Mouse (Mus musculus) hindbrain, embryonic 12.5 days (tissue): ENCODE measurements around the gene Fzd7. TPM values are rescaled to one million over a fixed set of nuclear protein-coding genes. Genes with fewer than 3 reads are reported as not detected.

ENCODE experiments used
- ATAC-seq: fragments of 200-750 bp; cut with Nextera tagmentation; 2 replicates; pipeline ENCODE4 v1.8.0; 2017; ENCODE audit warnings: moderate TSS enrichment; ENCODE audit not compliant: low FRiP score
- H3K27ac ChIP-seq: fragments of 300-500 bp; sonication (generic); 2 replicates; pipeline ENCODE4 v1.5.1; 2016; ENCODE audit warnings: mild to moderate bottlenecking
- H3K27me3 ChIP-seq: fragments of 300-500 bp; sonication (generic); 2 replicates; pipeline ENCODE4 v1.6.1; 2016; ENCODE audit warnings: mild to moderate bottlenecking
- H3K36me3 ChIP-seq: fragments of 300-500 bp; sonication (generic); 2 replicates; pipeline ENCODE4 v1.6.1; 2016; ENCODE audit warnings: mild to moderate bottlenecking
- H3K4me1 ChIP-seq: fragments of 300-500 bp; sonication (generic); 2 replicates; pipeline ENCODE4 v1.6.1; 2016
- H3K4me2 ChIP-seq: fragments of 300-500 bp; sonication (generic); replicated peaks from 2 replicates; pipeline ENCODE4 v1.6.1; 2016; ENCODE audit warnings: mild to moderate bottlenecking
- H3K4me3 ChIP-seq: fragments of 300-500 bp; sonication (generic); 2 replicates; pipeline ENCODE4 v1.5.1; 2016; ENCODE audit warnings: mild to moderate bottlenecking
- H3K9ac ChIP-seq: fragments of 300-500 bp; sonication (generic); 2 replicates; pipeline ENCODE4 v1.6.1; 2016; ENCODE audit warnings: mild to moderate bottlenecking, moderate library complexity
- H3K9me3 ChIP-seq: fragments of 300-500 bp; sonication (generic); replicated peaks from 2 replicates; pipeline ENCODE4 v1.6.1; 2016; ENCODE audit warnings: mild to moderate bottlenecking
- WGBS: fragments of 180-500 bp; shearing (Covaris S2); methylation state at CpG from one replicate; pipeline ENCODE4 v1.1.7; 2016; 5-methylcytosine and 5-hydroxymethylcytosine counted together
- polyA plus RNA-seq: library from polyadenylated mRNA; unstranded; fragments of >200 nt; fragmentation: Nextera tagmentation; extraction: Ambion mirVana; gene quantifications from 2 replicates; pipeline ENCODE4 v1.2.1, GENCODE M21; 2016

The Fzd7 gene
- polyA plus RNA-seq, 1 experiment from 2014 or later: 19.0 TPM

GRCm38 (mm10) chr1:59488481-59488880 is 6.3 kb downstream of the Fzd7 start:
- Histone ChIP-seq H3K27me3 (no peaks in the 10 kb centered on the region), H3K36me3 (no peaks in the 10 kb centered on the region), H3K4me3 (no peak overlapping the region), H3K9me3 (no peaks in the 10 kb centered on the region), H3K27ac (no peak overlapping the region), H3K9ac (no peak overlapping the region), H3K4me1 (peaks cover 33% of the 10 kb centered on the region), H3K4me2 (no peak overlapping the region)
- 58% methylated on average over 4 of the region's 4 CpGs for WGBS
- ATAC-seq: no peak

GRCm38 (mm10) chr1:59488991-59489390 is 6.8 kb downstream of the Fzd7 start:
- ATAC-seq: no peak
- no peak overlapping the region for H3K27ac ChIP-seq
- H3K4me3 ChIP-seq: no peak overlapping the region
- no peaks in the 10 kb centered on the region for H3K36me3 ChIP-seq
- peaks cover 28% of the 10 kb centered on the region for H3K4me1 ChIP-seq
- H3K9me3 ChIP-seq: no peaks in the 10 kb centered on the region
- H3K9ac ChIP-seq: no peak overlapping the region
- H3K4me2 ChIP-seq: no peak overlapping the region
- no peaks in the 10 kb centered on the region for H3K27me3 ChIP-seq
- 59% methylated on average over 4 of the region's 4 CpGs for WGBS

GRCm38 (mm10) chr1:59491517-59491916 is 9.3 kb downstream of the Fzd7 start:
- WGBS: 83% methylated on average over 9 of the region's 9 CpGs
- Histone ChIP-seq H3K9ac (no peak overlapping the region), H3K4me3 (no peak overlapping the region), H3K36me3 (no peaks in the 10 kb centered on the region), H3K9me3 (no peaks in the 10 kb centered on the region), H3K4me1 (peaks cover 13% of the 10 kb centered on the region), H3K4me2 (no peak overlapping the region), H3K27me3 (no peaks in the 10 kb centered on the region), H3K27ac (no peak overlapping the region)
- no peak for ATAC-seq

GRCm38 (mm10) chr1:59492432-59492831 is 10.2 kb downstream of the Fzd7 start:
- Histone ChIP-seq H3K27ac (no peak overlapping the region), H3K9me3 (no peaks in the 10 kb centered on the region), H3K36me3 (no peaks in the 10 kb centered on the region), H3K4me1 (peaks cover 6% of the 10 kb centered on the region), H3K4me2 (no peak overlapping the region), H3K27me3 (no peaks in the 10 kb centered on the region), H3K9ac (no peak overlapping the region), H3K4me3 (no peak overlapping the region)
- no peak for ATAC-seq
- WGBS: 71% methylated on average over 4 of the region's 4 CpGs

DNA sequence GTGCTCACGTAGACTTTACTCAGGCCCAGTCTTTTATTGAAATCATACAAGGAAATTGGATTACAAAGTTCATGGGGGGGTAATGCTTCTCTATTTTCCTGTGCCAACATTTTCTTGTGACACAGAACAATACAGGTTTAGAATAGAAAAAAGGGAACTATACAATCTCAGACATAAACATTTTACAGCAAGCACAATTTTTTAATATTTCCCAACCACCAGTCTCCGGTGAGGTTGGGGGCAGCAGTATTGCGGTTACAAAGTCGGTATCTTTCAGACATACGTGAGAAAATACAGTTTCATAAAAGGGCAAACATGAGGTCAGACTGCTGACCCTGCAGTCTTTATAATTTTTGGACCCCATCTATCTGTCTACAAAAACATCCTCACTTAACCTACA is 13.7 kb downstream of the Fzd7 start:
- WGBS: 94% methylated on average over 5 of the region's 5 CpGs
- no peak overlapping the region for H3K9ac ChIP-seq
- H3K9me3 ChIP-seq: no peaks in the 10 kb centered on the region
- H3K4me2 ChIP-seq: no peak overlapping the region
- ATAC-seq: no peak
- H3K36me3 ChIP-seq: no peaks in the 10 kb centered on the region
- no peak overlapping the region for H3K4me3 ChIP-seq
- H3K27ac ChIP-seq: no peak overlapping the region
- H3K27me3 ChIP-seq: no peaks in the 10 kb centered on the region
- H3K4me1 ChIP-seq: no peaks in the 10 kb centered on the region; the same call in 1 of the 2 replicates

DNA sequence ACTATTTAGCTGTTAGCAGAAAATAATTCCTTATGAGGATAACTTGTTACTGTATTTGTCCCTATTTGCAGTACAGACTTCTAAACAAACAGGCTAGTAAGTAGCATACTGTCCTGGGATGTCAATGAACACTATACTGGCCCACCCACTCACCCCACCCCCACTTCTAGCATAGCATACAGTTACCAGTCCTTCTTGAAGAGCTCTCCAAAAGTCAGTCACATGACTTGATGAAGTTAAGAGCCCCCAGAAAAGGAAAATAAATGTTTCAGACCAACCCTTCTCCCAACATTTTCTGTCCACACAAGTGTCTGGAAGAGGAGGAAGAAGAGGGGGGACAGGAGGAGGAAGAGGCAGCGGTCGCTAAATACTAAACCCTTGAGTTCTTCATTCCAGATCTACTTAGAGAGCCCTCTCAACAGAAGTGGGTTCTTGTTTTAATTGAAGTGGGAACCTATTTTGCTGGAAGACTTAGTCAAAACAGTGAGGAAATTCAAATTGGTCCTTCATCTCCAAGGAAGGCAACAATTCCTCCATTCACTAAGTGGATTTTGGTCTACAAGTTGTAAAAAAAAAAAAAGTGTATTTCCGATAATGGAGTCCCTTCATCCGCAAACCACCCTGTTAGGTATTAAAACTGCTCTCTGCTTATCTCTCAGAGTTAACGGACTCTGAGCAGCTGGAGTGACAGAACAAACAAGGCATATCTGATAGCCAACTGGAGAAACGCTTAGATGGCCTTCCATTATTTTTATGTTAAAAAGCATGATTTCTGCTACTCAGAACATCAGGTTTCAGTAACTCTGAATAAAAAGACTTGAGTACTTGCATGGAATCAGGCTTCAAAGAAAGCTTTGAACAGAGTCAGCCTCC is 15.8 kb downstream of the Fzd7 start:
- Histone ChIP-seq H3K9me3 (no peaks in the 10 kb centered on the region), H3K4me3 (no peak overlapping the region), H3K4me2 (no peak overlapping the region), H3K9ac (no peak overlapping the region), H3K27ac (no peak overlapping the region), H3K4me1 (no peaks in the 10 kb centered on the region), H3K27me3 (no peaks in the 10 kb centered on the region), H3K36me3 (no peaks in the 10 kb centered on the region)
- no peak for ATAC-seq
- WGBS: 81% methylated on average over 6 of the region's 6 CpGs

GRCm38 (mm10) chr1:59499327-59499726 is 17.1 kb downstream of the Fzd7 start:
- Histone ChIP-seq H3K9me3 (no peaks in the 10 kb centered on the region), H3K9ac (no peak overlapping the region), H3K36me3 (no peaks in the 10 kb centered on the region), H3K4me3 (no peak overlapping the region), H3K4me2 (no peak overlapping the region), H3K4me1 (no peaks in the 10 kb centered on the region), H3K27ac (no peak overlapping the region), H3K27me3 (no peaks in the 10 kb centered on the region)
- WGBS: 87% methylated on average over 3 of the region's 3 CpGs
- ATAC-seq: no peak

- Histone ChIP-seq H3K27me3 (no peaks in the 10 kb centered on the region), H3K4me1 (no peaks in the 10 kb centered on the region), H3K9ac (no peak overlapping the region), H3K36me3 (no peaks in the 10 kb centered on the region), H3K4me2 (no peak overlapping the region), H3K9me3 (no peaks in the 10 kb centered on the region), H3K4me3 (no peak overlapping the region), H3K27ac (no peak overlapping the region)
- ATAC-seq: no peak
- 57% methylated on average over 2 of the region's 2 CpGs for WGBS
Measured at GRCm38 (mm10) chr1:59502355-59502754, 20.1 kb downstream of the Fzd7 start.

DNA sequence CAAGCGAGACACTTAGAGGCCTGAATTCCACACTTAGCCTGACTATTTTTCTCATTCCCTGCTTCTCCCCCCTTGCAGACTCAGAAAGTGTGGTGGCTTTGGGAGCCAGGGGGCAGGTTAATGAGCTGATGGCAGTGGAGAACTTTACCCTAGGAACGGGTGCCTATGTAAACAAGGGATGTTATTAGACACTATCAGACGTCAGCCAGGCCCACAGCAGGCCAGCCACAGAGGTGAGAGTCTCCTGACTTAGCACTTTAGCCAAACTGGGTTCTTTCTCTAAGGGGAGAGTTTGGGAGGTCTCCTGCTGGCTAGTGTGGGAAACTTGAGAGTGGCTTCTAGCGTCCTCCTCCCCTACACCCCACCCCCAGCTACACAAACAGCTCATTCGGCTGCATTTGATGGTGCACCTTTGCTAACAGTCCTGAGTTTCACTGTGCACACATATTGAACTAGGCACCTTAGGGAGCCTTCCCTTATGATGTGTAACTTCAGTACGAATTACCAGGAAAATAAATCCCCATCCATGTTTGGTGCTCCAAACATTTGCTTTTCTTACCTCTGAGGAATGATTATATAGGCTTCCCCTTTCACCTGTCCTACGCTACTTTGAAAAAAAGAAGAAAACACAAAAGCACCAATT is 21.6 kb downstream of the Fzd7 start:
- Histone ChIP-seq H3K9ac (no peak overlapping the region), H3K9me3 (no peaks in the 10 kb centered on the region), H3K27me3 (no peaks in the 10 kb centered on the region), H3K4me1 (peaks cover 8% of the 10 kb centered on the region), H3K4me2 (no peak overlapping the region), H3K36me3 (no peaks in the 10 kb centered on the region), H3K27ac (no peak overlapping the region), H3K4me3 (no peak overlapping the region)
- WGBS: 55% methylated on average over 7 of the region's 7 CpGs
- no peak for ATAC-seq

DNA sequence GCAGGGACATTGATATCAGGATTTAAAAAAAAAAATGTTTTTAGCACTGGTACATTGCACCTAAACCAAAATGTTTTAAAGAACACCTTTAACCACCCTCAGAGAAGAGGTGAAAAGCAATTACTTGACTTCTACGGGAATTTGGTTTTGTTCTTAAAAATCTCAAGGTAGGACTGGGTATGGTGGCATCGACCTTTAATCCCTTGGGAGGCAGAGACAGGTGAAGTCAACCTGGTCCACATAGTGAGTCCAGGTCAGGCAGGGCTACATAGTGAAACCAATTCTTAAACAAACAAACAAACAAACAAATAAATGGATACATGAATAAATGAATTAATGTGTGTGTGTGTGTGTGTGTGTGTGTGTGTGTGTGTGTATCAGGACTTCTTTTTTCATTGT is 22.1 kb downstream of the Fzd7 start:
- no peaks in the 10 kb centered on the region for H3K36me3 ChIP-seq
- H3K4me3 ChIP-seq: no peak overlapping the region
- WGBS: 69% methylated on average over 2 of the region's 2 CpGs
- H3K9me3 ChIP-seq: no peaks in the 10 kb centered on the region
- no peak for ATAC-seq
- H3K4me2 ChIP-seq: no peak overlapping the region
- no peak overlapping the region for H3K9ac ChIP-seq
- peaks cover 9% of the 10 kb centered on the region for H3K4me1 ChIP-seq
- no peaks in the 10 kb centered on the region for H3K27me3 ChIP-seq
- no peak overlapping the region for H3K27ac ChIP-seq

GRCm38 (mm10) chr1:59508463-59509139 is 26.4 kb downstream of the Fzd7 start:
- WGBS: 29% methylated on average over 17 of the region's 17 CpGs
- H3K4me2 ChIP-seq: no peak overlapping the region; the same call in 1 of the 2 replicates
- peaks cover 9% of the 10 kb centered on the region for H3K4me1 ChIP-seq
- H3K27ac ChIP-seq: no peak overlapping the region
- no peak overlapping the region for H3K9ac ChIP-seq
- no peaks in the 10 kb centered on the region for H3K9me3 ChIP-seq
- H3K27me3 ChIP-seq: no peaks in the 10 kb centered on the region
- no peak for ATAC-seq
- H3K4me3 ChIP-seq: no peak overlapping the region
- no peaks in the 10 kb centered on the region for H3K36me3 ChIP-seq

DNA sequence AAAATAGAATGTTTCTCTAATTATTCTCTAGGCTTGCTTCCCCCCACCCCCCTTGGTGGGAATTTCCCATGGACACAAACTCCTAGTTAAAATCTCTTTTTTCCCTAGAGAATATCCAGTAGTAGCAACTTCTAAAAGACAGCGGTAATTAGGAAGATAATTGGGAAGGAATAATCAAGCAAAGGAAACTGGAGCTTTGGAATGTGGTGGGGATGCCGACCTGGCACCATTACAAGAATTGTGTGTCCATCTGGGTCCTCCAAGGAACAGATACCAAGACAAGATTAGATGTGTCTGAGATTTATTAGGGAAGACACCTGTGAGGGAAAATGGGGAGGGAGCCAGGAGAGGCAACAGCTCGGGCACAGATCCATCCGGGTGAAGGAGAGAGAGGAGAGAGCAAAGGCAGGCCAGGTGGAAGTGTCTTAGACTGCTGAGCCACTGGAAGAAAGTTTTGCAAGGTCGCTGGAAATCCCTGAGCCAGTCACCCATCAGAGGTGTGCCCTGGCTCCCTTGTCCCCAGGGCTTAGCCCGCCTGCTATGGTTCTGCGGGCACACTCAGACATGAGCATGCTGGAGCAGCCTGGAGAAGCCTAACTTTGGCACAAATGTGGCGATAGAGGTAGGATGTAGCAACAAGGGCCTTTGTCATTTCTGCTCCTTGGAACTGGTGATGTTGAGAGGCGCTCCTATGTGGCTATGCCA is 29.5 kb downstream of the Fzd7 start:
- Histone ChIP-seq H3K27ac (no peak overlapping the region), H3K4me3 (no peak overlapping the region), H3K27me3 (no peaks in the 10 kb centered on the region), H3K36me3 (no peaks in the 10 kb centered on the region), H3K4me2 (no peak overlapping the region), H3K4me1 (peaks cover 19% of the 10 kb centered on the region), H3K9me3 (no peaks in the 10 kb centered on the region), H3K9ac (no peak overlapping the region)
- ATAC-seq: no peak
- 72% methylated on average over 9 of the region's 9 CpGs for WGBS
